Mouse (Mus musculus) olfactory bulb, adult 2 months (tissue): ENCODE measurements at regions not wholly inside any gene's neighbourhood (a gene's known extent, or its start where the extent isn't known, plus 50 kb on each side); places are given as distances from the start of the nearest gene placed in this dataset.

Experiments used
- H3K27ac ChIP-seq: fragments of 200-500 bp; 2 replicates; pipeline ENCODE4 v1.5.1; 2012; ENCODE audit warnings: low read depth, low read length; ENCODE audit not compliant: insufficient read depth
- H3K4me1 ChIP-seq: fragments of 200-500 bp; 2 replicates; pipeline ENCODE4 v1.6.1; 2012; ENCODE audit warnings: low read length; ENCODE audit not compliant: control insufficient read depth, insufficient read depth
- H3K4me3 ChIP-seq: fragments of 200-500 bp; 2 replicates; pipeline ENCODE4 v1.5.1; 2012; ENCODE audit warnings: mild to moderate bottlenecking, low read depth, low read length, moderate library complexity; ENCODE audit not compliant: insufficient read depth
- CTCF ChIP-seq: fragments of 200-500 bp; IDR thresholded peaks from 2 replicates; pipeline ENCODE4 v1.5.1; 2012; ENCODE audit warnings: low read depth, mild to moderate bottlenecking, low read length, moderate library complexity; ENCODE audit not compliant: insufficient read depth
- POLR2A ChIP-seq: fragments of 200-500 bp; IDR thresholded peaks from 2 replicates; pipeline ENCODE4 v1.6.1; 2012; ENCODE audit warnings: mild to moderate bottlenecking, low read depth, low read length, moderate library complexity; ENCODE audit not compliant: insufficient read depth
- WGBS: fragments of 180-500 bp; shearing (Covaris S2); methylation state at CpG from one replicate; pipeline ENCODE4 v1.1.7; 2018; 5-methylcytosine and 5-hydroxymethylcytosine counted together

DNA sequence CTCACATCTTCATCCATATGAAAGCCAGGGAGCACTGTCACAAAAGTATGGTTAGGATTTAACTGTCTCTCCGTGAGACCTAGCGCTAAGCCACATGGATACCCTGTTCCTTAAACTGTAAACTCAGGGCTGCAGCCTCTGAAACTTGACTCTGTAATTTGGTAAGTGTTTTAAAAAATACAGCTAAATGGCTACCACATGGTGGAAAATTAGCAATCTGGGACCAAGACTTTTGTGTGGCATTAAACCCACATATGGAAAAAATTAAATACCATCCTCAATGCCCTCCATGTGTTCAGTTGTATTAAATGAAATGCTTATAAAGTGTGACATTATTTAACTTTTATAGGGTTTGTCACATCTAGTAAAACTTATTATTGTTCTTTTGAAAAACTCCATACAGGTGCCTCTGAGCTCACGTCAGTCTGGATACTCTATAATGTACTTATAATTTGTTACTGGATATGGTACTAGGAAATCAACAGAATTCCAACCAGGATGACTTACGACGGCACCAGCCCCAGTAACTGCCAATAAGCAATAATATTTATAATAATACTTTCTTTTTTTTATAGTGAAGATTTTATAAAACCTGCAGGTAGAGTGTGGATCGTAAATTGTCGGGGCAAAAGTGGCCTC is 131.0 kb upstream of the Frg1 start:
- Histone ChIP-seq H3K27ac (no peak overlapping the region), H3K4me3 (no peak overlapping the region), H3K4me1 (0 out of 2 replicates have a peak, but pooled peaks cover 2% of the 10 kb centered on the region)
- no peak for TF ChIP-seq POLR2A
- TF ChIP-seq CTCF = no peak
- WGBS = 97% methylated on average over 7 of the region's 7 CpGs

GRCm38 (mm10) chr8:41532212-41532611 is 115.3 kb upstream of the Frg1 start:
- TF ChIP-seq CTCF (no peak), POLR2A (no peak)
- 92% methylated on average over 5 of the region's 5 CpGs for WGBS
- Histone ChIP-seq H3K4me1 (no peaks in the 10 kb centered on the region), H3K4me3 (no peak overlapping the region), H3K27ac (no peak overlapping the region)

- H3K4me1 ChIP-seq = no peaks in the 10 kb centered on the region
- no peak overlapping the region for H3K27ac ChIP-seq
- TF ChIP-seq CTCF (no peak), POLR2A (no peak)
- H3K4me3 ChIP-seq = no peak overlapping the region
- WGBS = 80% methylated on average over 8 of the region's 8 CpGs
Measured at GRCm38 (mm10) chr8:41529581-41529980, 112.7 kb upstream of the Frg1 start.

GRCm38 (mm10) chr8:41526283-41526682 is 109.4 kb upstream of the Frg1 start:
- no peak overlapping the region for H3K27ac ChIP-seq
- 67% methylated on average over 7 of the region's 7 CpGs for whole genome bisulfite sequencing
- no peak overlapping the region for H3K4me3 ChIP-seq
- TF ChIP-seq POLR2A (no peak), CTCF (no peak)
- H3K4me1 ChIP-seq = no peaks in the 10 kb centered on the region

- H3K4me3 ChIP-seq = no peak overlapping the region
- no peaks in the 10 kb centered on the region for H3K4me1 ChIP-seq
- H3K27ac ChIP-seq = no peak overlapping the region
- TF ChIP-seq CTCF (no peak), POLR2A (no peak)
- WGBS = 78% methylated on average over 5 of the region's 5 CpGs
Measured at GRCm38 (mm10) chr8:41485163-41485562, 68.3 kb upstream of the Frg1 start.

DNA sequence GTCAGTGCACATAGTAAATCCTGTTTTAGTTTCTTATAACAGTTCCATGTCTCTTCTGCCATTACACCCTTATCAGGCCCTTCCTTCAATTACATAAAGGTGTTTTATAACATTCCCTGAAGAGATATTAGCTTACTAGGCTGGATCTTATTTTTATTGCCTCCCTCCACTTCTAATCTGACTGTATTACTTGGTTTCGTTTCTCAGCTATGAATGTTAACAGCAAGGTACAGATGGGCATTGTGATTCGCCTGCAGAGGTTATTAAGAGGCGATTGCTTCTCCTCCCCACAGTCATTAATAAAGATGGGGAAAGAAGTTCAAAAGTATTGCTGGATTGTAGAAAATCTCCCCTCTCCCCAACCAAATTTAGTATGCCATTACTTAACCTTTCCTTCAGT is 66.4 kb upstream of the Frg1 start:
- WGBS = 61% methylated on average over 3 of the region's 3 CpGs
- no peak overlapping the region for H3K4me3 ChIP-seq
- no peaks in the 10 kb centered on the region for H3K4me1 ChIP-seq
- no peak overlapping the region for H3K27ac ChIP-seq
- TF ChIP-seq CTCF (no peak), POLR2A (no peak)

GRCm38 (mm10) chr8:41472992-41473699 is 56.3 kb upstream of the Frg1 start:
- WGBS = 51% methylated on average over 8 of the region's 8 CpGs

DNA sequence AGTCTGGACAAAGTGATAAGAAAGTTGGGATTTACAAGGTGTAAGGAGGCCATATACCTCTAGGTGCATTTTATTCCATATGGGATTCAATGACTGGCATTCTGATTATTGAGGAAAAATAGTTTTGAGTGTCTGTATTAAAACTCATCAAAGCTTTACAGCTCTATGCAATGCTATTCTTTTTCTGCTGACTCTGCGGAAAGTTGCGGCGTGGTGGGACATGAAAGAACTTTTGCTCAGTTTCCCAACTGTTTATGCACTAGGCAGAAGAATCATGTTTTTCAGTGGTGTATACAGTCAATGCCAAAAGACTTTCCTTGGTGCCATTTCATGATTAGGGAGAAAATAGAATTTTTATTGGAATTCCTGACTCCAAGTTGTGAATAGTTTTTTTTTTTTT is 55.4 kb upstream of the Frg1 start:
- Histone ChIP-seq H3K4me1 (no peaks in the 10 kb centered on the region), H3K27ac (no peak overlapping the region), H3K4me3 (no peak overlapping the region)
- TF ChIP-seq CTCF = no peak
- TF ChIP-seq POLR2A = no peak
- WGBS = 97% methylated on average over 3 of the region's 3 CpGs

More at GRCm38 (mm10) chr8:41472992-41473699, 56.3 kb upstream of the Frg1 start:
- Histone ChIP-seq H3K4me3 (no peak overlapping the region), H3K4me1 (no peaks in the 10 kb centered on the region), H3K27ac (no peak overlapping the region)
- TF ChIP-seq POLR2A (no peak), CTCF (no peak)
